Mouse (Mus musculus) spleen, postnatal 0 days (tissue): ENCODE results near the gene Zfp950. TPM values are rescaled to one million over a fixed set of nuclear protein-coding genes. Genes with fewer than 3 reads are reported as not detected.

Source experiments
- polyA plus RNA-seq: library from polyadenylated mRNA; unstranded; fragments of >200 nt; fragmentation: Nextera tagmentation; extraction: Ambion mirVana; gene quantifications from 2 replicates; pipeline ENCODE4 v1.2.1, GENCODE M21; 2015

Gene Zfp950
- polyA plus RNA-seq = 25.1 and 28.8 TPM in 2 replicates

DNA sequence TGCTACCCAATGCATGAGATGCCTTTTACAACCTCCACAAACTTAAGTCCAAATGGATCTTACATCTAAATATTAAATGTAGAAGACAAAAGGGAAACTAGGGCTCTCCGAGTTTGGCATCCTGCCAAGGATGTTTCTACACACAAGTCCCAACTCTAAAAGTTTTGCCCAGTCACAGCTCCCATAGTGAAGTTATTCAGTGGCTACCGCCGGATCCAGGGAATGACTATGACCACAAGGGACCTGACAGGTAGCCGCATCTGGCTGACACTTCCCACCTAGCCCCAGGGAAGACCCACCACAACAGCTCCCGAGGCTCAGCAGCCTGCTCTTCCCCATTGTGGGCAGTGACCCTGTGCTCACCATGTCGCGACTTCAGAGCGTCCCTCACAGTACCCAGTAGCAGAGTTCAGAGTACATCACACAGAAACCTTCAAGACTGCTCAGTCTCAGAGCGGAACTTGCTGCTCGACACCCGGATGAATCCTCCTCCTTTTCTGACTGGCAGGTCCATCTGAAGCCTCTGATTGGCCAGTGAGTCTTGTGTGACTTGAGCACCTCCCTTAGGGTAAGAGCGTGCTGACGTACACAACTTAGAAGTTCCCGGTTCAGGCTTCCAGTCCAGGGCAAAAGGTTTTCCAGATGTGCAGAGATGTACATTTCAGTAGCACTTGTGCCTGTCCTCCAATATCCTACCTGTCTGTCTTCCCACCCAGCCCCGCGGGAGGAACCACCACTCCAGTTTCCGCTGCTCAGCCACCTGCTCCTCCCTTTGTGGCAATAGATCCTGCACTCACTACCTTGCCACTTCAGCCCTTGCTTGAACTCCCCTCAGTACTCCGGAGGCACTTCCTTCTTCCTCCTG lies at the start of gene Zfp950:
Zfp950 (minus strand) TSS at position 499 of the 865 bp plus-strand sequence.

DNA sequence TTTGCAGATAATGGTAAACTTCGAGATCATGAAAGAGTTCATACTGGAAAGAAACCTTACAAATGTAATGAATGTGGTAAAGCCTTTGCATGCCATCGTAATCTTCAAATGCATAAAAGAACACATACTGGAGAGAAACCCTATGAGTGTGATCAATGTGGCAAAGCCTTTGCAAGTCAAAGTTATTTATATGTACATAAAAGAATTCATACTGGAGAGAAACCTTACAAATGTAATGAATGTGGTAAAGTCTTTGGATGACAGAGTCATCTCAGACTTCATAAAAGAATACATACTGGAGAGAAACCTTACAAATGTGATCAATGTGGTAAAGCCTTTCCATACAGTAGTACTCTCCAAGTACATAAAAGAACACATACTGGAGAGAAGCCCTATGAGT lies 43.0 kb upstream of the Zfp950 start, which contains the start of gene Gm6020:
Gm6020 (plus strand) TSS at position 301 of the 400 bp plus-strand sequence.

DNA sequence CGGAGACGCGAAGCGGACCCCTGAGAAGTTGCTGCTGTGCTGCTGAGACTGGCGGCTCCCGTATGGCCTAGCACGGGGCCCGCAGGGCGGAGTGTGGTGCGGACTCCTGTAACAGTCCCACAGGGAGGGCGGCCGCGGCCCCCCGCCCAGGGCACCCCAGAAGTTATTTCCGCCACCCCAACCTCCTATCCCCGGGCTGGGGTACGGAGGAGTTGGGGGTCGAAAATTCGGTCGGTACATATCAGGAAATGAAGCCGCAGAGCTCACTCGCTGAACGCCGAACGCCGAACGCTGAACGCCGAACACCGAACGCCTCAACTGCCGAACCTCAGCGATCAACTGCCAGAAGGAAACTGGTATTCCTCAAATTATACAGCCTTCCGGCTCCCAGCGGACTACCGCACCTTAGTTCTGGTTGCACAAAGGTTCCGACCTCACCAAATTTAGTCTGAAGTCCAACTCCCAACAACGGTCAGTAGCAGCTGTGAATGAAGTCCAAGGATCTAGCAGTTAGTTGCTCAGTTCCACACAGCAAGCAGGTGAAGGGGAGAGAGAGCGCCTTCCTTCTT lies 35.2 kb upstream of the Zfp950 start, which contains the start of gene Gm7102:
Gm7102 (minus strand) TSS at position 554 of the 569 bp plus-strand sequence.

Other genes with a start within 250 kb of the Zfp950 start
- 0.22 TPM in 1 of 2 replicates, not detected in the other for gene Gm7102, start 35.5 kb upstream of the Zfp950 start, polyA plus RNA-seq
- not detected in 2 replicates for gene Gm6020, start 43.0 kb upstream of the Zfp950 start, polyA plus RNA-seq
- 29.4 and 48.9 TPM in 2 replicates for gene Csf2ra, start 87.6 kb upstream of the Zfp950 start, polyA plus RNA-seq
- not detected in 2 replicates for gene Gm21060, start 156.2 kb upstream of the Zfp950 start, polyA plus RNA-seq